Mouse (Mus musculus): ENCODE data around the gene Pde6h. TPM values are rescaled to one million over a fixed set of nuclear protein-coding genes. Genes with fewer than 3 reads are reported as not detected.

The Pde6h gene
- total RNA-seq, 4 experiments from 2014 or later, result 0.52 to 2.0 (median 0.88) TPM

GRCm38 (mm10) chr6:137017216-137017973, 93.8 kb downstream of the Pde6h start:
- no peak for DNase-seq (ENCODE audit: low spot score in 2 of 2)

Other genes starting within 250 kb of the Pde6h start
- gene Gucy2c, start 142.1 kb upstream of the Pde6h start, total RNA-seq (2022), result under 1 TPM; 0.41 to 0.76 (median 0.63) TPM
- 10 to 100 TPM in 2 of 4 experiments, 1 to 10 TPM in 2; 9.3 to 12.4 (median 10.3) TPM for gene Hist4h4, start 119.4 kb upstream of the Pde6h start, total RNA-seq (2022)
- gene H2afj, start 115.6 kb upstream of the Pde6h start, total RNA-seq (2022), result 10 to 100 TPM; 41.1 to 66.0 (median 50.4) TPM
- gene BC049715, start 96.2 kb upstream of the Pde6h start, total RNA-seq (2022), result 1 to 10 TPM; 2.3 to 4.3 (median 3.3) TPM
- 100 to 1,000 TPM; 115 to 129 (median 123) TPM for gene Wbp11, start 95.6 kb upstream of the Pde6h start, total RNA-seq (2022)
- gene Smco3, start 88.4 kb upstream of the Pde6h start, total RNA-seq (2022), result 10 to 100 TPM in 2 of 4 experiments, 1 to 10 TPM in 2; 7.3 to 13.2 (median 10.2) TPM
- gene Art4, start 66.1 kb upstream of the Pde6h start, total RNA-seq (2022), result under 1 TPM in 1 of 4 experiments, not detected in 3; 0.13 TPM
- 10 to 100 TPM; 34.6 to 42.2 (median 40.3) TPM for gene Mgp, start 48.0 kb upstream of the Pde6h start, total RNA-seq (2022)
- under 1 TPM in 2 of 4 experiments, not detected in 2; 0.54 to 0.79 TPM for gene Erp27, start 1.7 kb upstream of the Pde6h start, total RNA-seq (2022)
- gene Arhgdib, start 18.1 kb downstream of the Pde6h start, total RNA-seq (2022), result 10 to 100 TPM in 3 of 4 experiments, 1 to 10 TPM in 1; 9.9 to 23.4 (median 17.1) TPM
- 10 to 100 TPM; 25.9 to 42.3 (median 30.9) TPM for gene Rerg, start 246.7 kb downstream of the Pde6h start, total RNA-seq (2022)

Measured in layer of hippocampus, adult 8-10 months (tissue).